Mouse (Mus musculus): ENCODE results near the gene Cdc25b.

- peak; percentile 59 for TF ChIP-seq CTCF (IDR thresholded peaks at IDR 0.05; ENCODE audit: low read depth)
- peak; percentile 34; the same call in 1 of the 2 replicates for TF ChIP-seq EP300 (IDR thresholded peaks at IDR 0.05; ENCODE audit: low read depth)
Measured at GRCm38 (mm10) chr2:131188311-131188710, 1.6 kb downstream of the Cdc25b start.
